16 mouse cellular contexts compared by ENCODE assay signal in the genomic region with DNA sequence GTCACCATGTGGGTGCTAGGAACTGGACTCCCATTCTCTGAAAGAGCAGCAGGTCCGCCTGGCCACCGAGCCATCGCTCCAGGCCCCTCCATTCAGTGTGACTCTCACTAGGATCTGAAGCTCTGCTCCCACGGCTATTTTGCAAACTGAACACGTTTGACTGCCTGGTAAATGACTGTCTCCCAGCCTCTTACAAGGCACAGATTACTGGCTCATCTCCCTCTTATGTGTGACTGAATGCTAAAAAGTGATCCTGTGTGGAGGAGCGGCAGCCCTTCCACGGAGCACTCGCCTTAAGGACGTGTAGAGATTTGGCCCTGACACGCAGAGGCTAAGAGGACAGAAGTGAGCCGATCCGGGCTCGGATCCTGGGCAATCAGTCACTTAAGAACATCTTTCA.
DNase-seq lines count a peak whose midpoint lies in the region; ATAC-seq and TF ChIP-seq lines count a peak whose summit lies in the region.
"Had no signal": no experiment of that assay in that cellular context is flagged by ENCODE, and none has a peak within 500 bp of the region (broad histone marks: within the 10 kb centered on the region; RNA-seq: fewer than 3 reads in every experiment).

No protein-coding gene starts in this region.

- H3K4me3 ChIP-seq in forebrain, embryonic 12.5 days (replicated peaks): no peak overlapping the region
- no peak overlapping the region for H3K4me3 ChIP-seq in forebrain, embryonic 10.5 days
- no peak overlapping the region for H3K4me3 ChIP-seq in forebrain, embryonic 16.5 days (replicated peaks; ENCODE audit: low read length)
- no peak overlapping the region for H3K4me3 ChIP-seq in midbrain, embryonic 16.5 days (ENCODE audit: low read depth, low read length)
- H3K4me3 ChIP-seq in stomach, postnatal 0 days (ENCODE audit: low read depth, low read length): no peak overlapping the region
- H3K4me3 ChIP-seq: gastrocnemius, adult 2 months; heart, embryonic 15.5 days; liver, embryonic 13.5 days; megakaryocyte, embryonic 14.5 days had no signal

- H3K4me2 ChIP-seq in forebrain, embryonic 12.5 days: no peak overlapping the region
- peak overlapping the region; percentile 21; the same call in 1 of the 2 replicates for H3K4me2 ChIP-seq in forebrain, embryonic 16.5 days (ENCODE audit: low read length)
- no peak overlapping the region for H3K4me2 ChIP-seq in midbrain, embryonic 16.5 days (ENCODE audit: low read length)
- no peak overlapping the region for H3K4me2 ChIP-seq in stomach, postnatal 0 days (replicated peaks; ENCODE audit: low read depth)
- H3K4me2 ChIP-seq: heart, embryonic 15.5 days; liver, embryonic 13.5 days had no signal

- intact Hi-C loops in left cerebral cortex, postnatal 36 days (cut with DNase I): no loop called here
- intact Hi-C loops in left cerebral cortex, postnatal 4 days (cut with DNase I): no loop called here

- no peaks in the 10 kb centered on the region for H3K9me3 ChIP-seq in forebrain, embryonic 12.5 days
- H3K9me3 ChIP-seq in forebrain, embryonic 10.5 days: no peaks in the 10 kb centered on the region
- H3K9me3 ChIP-seq in forebrain, embryonic 16.5 days (ENCODE audit: control insufficient read depth, low read length): no peaks in the 10 kb centered on the region
- H3K9me3 ChIP-seq in midbrain, embryonic 16.5 days (replicated peaks; ENCODE audit: control insufficient read depth, low read length, poor library complexity, severe bottlenecking): no peaks in the 10 kb centered on the region
- H3K9me3 ChIP-seq in stomach, postnatal 0 days (ENCODE audit: control insufficient read depth, low read length): no peaks in the 10 kb centered on the region
- H3K9me3 ChIP-seq: heart, embryonic 15.5 days; liver, embryonic 13.5 days; megakaryocyte, embryonic 14.5 days had no signal

- TF ChIP-seq EP300 in stomach, postnatal 0 days (optimal IDR thresholded peaks at IDR 0.05): no peak

- H3K36me3 ChIP-seq in forebrain, embryonic 12.5 days (replicated peaks): no peaks in the 10 kb centered on the region
- H3K36me3 ChIP-seq in forebrain, embryonic 10.5 days (replicated peaks): no peaks in the 10 kb centered on the region
- no peaks in the 10 kb centered on the region for H3K36me3 ChIP-seq in forebrain, embryonic 16.5 days (ENCODE audit: control insufficient read depth, insufficient read depth)
- no peaks in the 10 kb centered on the region for H3K36me3 ChIP-seq in midbrain, embryonic 16.5 days (ENCODE audit: control insufficient read depth, insufficient read depth, low read length)
- H3K36me3 ChIP-seq in stomach, postnatal 0 days (ENCODE audit: control insufficient read depth, insufficient read depth, low read length): no peaks in the 10 kb centered on the region
- H3K36me3 ChIP-seq: heart, embryonic 15.5 days had no signal

- no peak overlapping the region for H3K9ac ChIP-seq in forebrain, embryonic 12.5 days
- H3K9ac ChIP-seq in forebrain, embryonic 16.5 days (replicated peaks; ENCODE audit: low read depth, low read length): peak overlapping the region; percentile 26; the same call in 1 of the 2 replicates
- no peak overlapping the region for H3K9ac ChIP-seq in midbrain, embryonic 16.5 days (ENCODE audit: low read depth, low read length)
- no peak overlapping the region for H3K9ac ChIP-seq in stomach, postnatal 0 days (ENCODE audit: low read length)
- H3K9ac ChIP-seq: heart, embryonic 15.5 days; liver, embryonic 13.5 days had no signal

- no peaks in the 10 kb centered on the region for H3K27me3 ChIP-seq in forebrain, embryonic 12.5 days
- no peaks in the 10 kb centered on the region for H3K27me3 ChIP-seq in forebrain, embryonic 10.5 days (ENCODE audit: poor library complexity, severe bottlenecking)
- H3K27me3 ChIP-seq in forebrain, embryonic 16.5 days (replicated peaks; ENCODE audit: control insufficient read depth, insufficient read depth, low read length): no peaks in the 10 kb centered on the region
- no peaks in the 10 kb centered on the region for H3K27me3 ChIP-seq in midbrain, embryonic 16.5 days (ENCODE audit: control insufficient read depth, insufficient read depth, low read depth, low read length)
- H3K27me3 ChIP-seq in stomach, postnatal 0 days (ENCODE audit: control insufficient read depth, insufficient read depth, low read length): no peaks in the 10 kb centered on the region
- H3K27me3 ChIP-seq: CH12.LX; heart, embryonic 15.5 days; liver, embryonic 13.5 days; megakaryocyte, embryonic 14.5 days had no signal

- 89% methylated on average over 13 of the region's 13 CpGs for WGBS in forebrain, embryonic 12.5 days
- 92% methylated on average over 13 of the region's 13 CpGs for WGBS in forebrain, embryonic 10.5 days
- 61% methylated on average over 13 of the region's 13 CpGs for WGBS in forebrain, embryonic 16.5 days
- 67% methylated on average over 13 of the region's 13 CpGs for WGBS in midbrain, embryonic 16.5 days
- WGBS in stomach, postnatal 0 days: 71% methylated on average over 13 of the region's 13 CpGs

- no peak for TF ChIP-seq CTCF in stomach, postnatal 0 days (IDR thresholded peaks at IDR 0.05; ENCODE audit: low read depth)

- no peak for ATAC-seq in forebrain, embryonic 12.5 days (ENCODE audit: low FRiP score)
- peak; percentile 57 for ATAC-seq in forebrain, embryonic 16.5 days
- peak; percentile 74; the same call in 1 of the 2 replicates for ATAC-seq in midbrain, embryonic 16.5 days
- no peak for ATAC-seq in stomach, postnatal 0 days (ENCODE audit: low FRiP score, low TSS enrichment)

- no peak for DNase-seq in forebrain, embryonic 10.5 days (ENCODE audit: extremely low spot score, low spot score)
- peak; percentile 12 to 34 for DNase-seq in left cerebral cortex, postnatal 36 days (ENCODE audit: low spot score in 2 of 2)
- DNase-seq in left cerebral cortex, postnatal 4 days: no peak
- no peak for DNase-seq in ovary, adult 18-20 months (ENCODE audit: low spot score)
- DNase-seq in stomach, postnatal 0 days (ENCODE audit: low spot score): no peak
- DNase-seq: gastrocnemius, adult 2 months; heart, adult 18-20 months; liver, embryonic 13.5 days; spleen, adult 18-20 months; thymus, postnatal 14 days had no signal

- peaks cover 15% of the 10 kb centered on the region for H3K4me1 ChIP-seq in forebrain, embryonic 12.5 days
- H3K4me1 ChIP-seq in forebrain, embryonic 10.5 days: peaks cover 16% of the 10 kb centered on the region
- peaks cover 32% of the 10 kb centered on the region for H3K4me1 ChIP-seq in forebrain, embryonic 16.5 days (replicated peaks; ENCODE audit: control insufficient read depth, insufficient read depth, low read length)
- H3K4me1 ChIP-seq in midbrain, embryonic 16.5 days (ENCODE audit: control insufficient read depth, insufficient read depth, low read length): peaks cover 12% of the 10 kb centered on the region
- no peaks in the 10 kb centered on the region for H3K4me1 ChIP-seq in stomach, postnatal 0 days (replicated peaks; ENCODE audit: control insufficient read depth, insufficient read depth)
- H3K4me1 ChIP-seq: heart, embryonic 15.5 days; liver, embryonic 13.5 days; megakaryocyte, embryonic 14.5 days had no signal

- peak overlapping the region; percentile 19; the same call in 1 of the 2 replicates for H3K27ac ChIP-seq in forebrain, embryonic 12.5 days
- no peak overlapping the region for H3K27ac ChIP-seq in forebrain, embryonic 10.5 days
- peak overlapping the region; percentile 91 for H3K27ac ChIP-seq in forebrain, embryonic 16.5 days (ENCODE audit: low read length)
- peak overlapping the region; percentile 44 for H3K27ac ChIP-seq in midbrain, embryonic 16.5 days (ENCODE audit: low read length)
- no peak overlapping the region for H3K27ac ChIP-seq in stomach, postnatal 0 days (replicated peaks)
- H3K27ac ChIP-seq: gastrocnemius, adult 2 months; heart, embryonic 15.5 days; liver, embryonic 13.5 days had no signal

Comparison
In these comparisons a context has a peak if more than half of its experiments do, and no peak if none do; other contexts are left out.
1. ATAC-seq: peak in forebrain, embryonic 16.5 days (single experiment) and midbrain, embryonic 16.5 days (single experiment); none in forebrain, embryonic 12.5 days (single experiment) and stomach, postnatal 0 days (single experiment).
2. H3K27ac ChIP-seq: peak in forebrain, embryonic 12.5 days (single experiment), forebrain, embryonic 16.5 days (single experiment) and midbrain, embryonic 16.5 days (single experiment); none in forebrain, embryonic 10.5 days (single experiment) and stomach, postnatal 0 days (single experiment).
3. DNase-seq: peak in left cerebral cortex, postnatal 36 days (2 of 2); none in forebrain, embryonic 10.5 days (single experiment), left cerebral cortex, postnatal 4 days (single experiment), ovary, adult 18-20 months (single experiment) and stomach, postnatal 0 days (single experiment).